Mouse (Mus musculus): ENCODE measurements around the gene Dctn5. TPM values are rescaled to one million over a fixed set of nuclear protein-coding genes. Genes with fewer than 3 reads are reported as not detected.
A peak's percentile ranks its signal among the peaks of the same experiment; 100 is the strongest.
"Not testable (repeated sequence)": the region's sequence is repeated elsewhere in the genome, so short reads cannot be mapped to it uniquely, and the experiment has no call there.

Gene Dctn5
- 159 and 166 TPM in 2 replicates for polyA plus RNA-seq (2014; fragmentation: Nextera tagmentation; extraction: Ambion mirVana)

- WGBS = 0% methylated on average over 54 of the region's 54 CpGs
- peaks cover 6% of the 10 kb centered on the region for H3K4me1 ChIP-seq (replicated peaks; ENCODE audit: control insufficient read depth, insufficient read depth, low read length)
- DNase-seq (ENCODE audit: low spot score) = peak; percentile 99
- ATAC-seq (ENCODE audit: low FRiP score) = peak; percentile 96
- peak within 1 kb of the TSS; percentile 87 for H3K9ac ChIP-seq
- peak within 1 kb of the TSS; percentile 53; the same call in 1 of the 2 replicates for H3K27ac ChIP-seq
- H3K36me3 ChIP-seq (replicated peaks; ENCODE audit: control insufficient read depth, insufficient read depth) = peaks cover 43% of the 10 kb centered on the region
- peak within 1 kb of the TSS; percentile 73 for H3K4me3 ChIP-seq (replicated peaks; ENCODE audit: low read length)
- H3K27me3 ChIP-seq (ENCODE audit: control insufficient read depth, insufficient read depth, low read length) = no peaks in the 10 kb centered on the region
- no peaks in the 10 kb centered on the region for H3K9me3 ChIP-seq (ENCODE audit: control insufficient read depth, low read length)
- H3K4me2 ChIP-seq (replicated peaks) = peak within 1 kb of the TSS; percentile 85
Observed at GRCm38 (mm10) chr7:122132497-122133337, at the start of gene Dctn5, which contains the start of gene Palb2. TSS of gene Dctn5 (plus strand) at chr7:122133041. TSS of gene Palb2 (minus strand) at chr7:122132985.

DNA sequence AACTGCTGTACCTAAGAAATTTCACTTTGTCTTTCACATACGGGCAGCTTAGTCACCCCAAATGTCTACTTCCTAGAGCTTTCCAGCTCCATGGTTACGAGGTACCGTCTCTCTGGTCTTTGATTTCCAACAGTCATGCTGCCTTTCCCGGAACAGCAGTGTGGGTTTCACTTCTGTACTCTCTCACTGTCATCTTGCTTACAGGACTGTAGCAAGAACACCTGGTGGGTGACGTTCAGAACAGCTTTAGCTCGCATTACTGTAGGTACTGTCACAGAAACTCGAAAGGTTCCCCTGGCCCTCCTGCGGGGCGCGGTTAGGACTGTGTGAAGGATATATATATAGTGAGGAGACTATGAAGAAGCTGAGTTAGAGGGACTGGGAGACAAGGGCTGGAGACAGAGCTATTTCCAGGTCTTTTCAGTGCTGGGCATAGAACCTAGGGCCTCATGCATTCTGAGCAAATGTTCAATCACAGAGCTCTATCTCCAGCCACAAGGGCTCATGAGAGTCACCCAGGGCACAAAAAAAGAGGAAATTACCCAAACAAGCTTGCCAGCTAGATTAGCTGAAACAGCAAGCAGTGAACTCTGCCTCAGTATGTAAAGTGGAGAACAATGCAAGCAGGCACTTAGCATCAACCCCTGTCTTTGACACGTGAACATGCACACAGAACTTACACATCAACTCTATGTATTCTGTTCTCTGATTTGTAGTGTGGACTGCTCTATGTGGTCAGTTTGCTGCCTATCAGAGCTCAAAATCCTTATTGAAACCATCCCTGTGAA lies 45.5 kb upstream of the Dctn5 start:
- Histone ChIP-seq H3K27ac (no peak overlapping the region), H3K4me1 (replicated peaks; ENCODE audit: control insufficient read depth, insufficient read depth, low read length) (no peaks in the 10 kb centered on the region), H3K36me3 (replicated peaks; ENCODE audit: control insufficient read depth, insufficient read depth) (peaks cover 85% of the 10 kb centered on the region), H3K4me2 (replicated peaks) (no peak overlapping the region), H3K27me3 (ENCODE audit: control insufficient read depth, insufficient read depth, low read length) (no peaks in the 10 kb centered on the region), H3K9me3 (ENCODE audit: control insufficient read depth, low read length) (no peaks in the 10 kb centered on the region), H3K4me3 (replicated peaks; ENCODE audit: low read length) (no peak overlapping the region), H3K9ac (no peak overlapping the region)
- 93% methylated on average over 11 of the region's 11 CpGs for WGBS
- DNase-seq (ENCODE audit: low spot score) (no peak), ATAC-seq (ENCODE audit: low FRiP score) (no peak)

DNA sequence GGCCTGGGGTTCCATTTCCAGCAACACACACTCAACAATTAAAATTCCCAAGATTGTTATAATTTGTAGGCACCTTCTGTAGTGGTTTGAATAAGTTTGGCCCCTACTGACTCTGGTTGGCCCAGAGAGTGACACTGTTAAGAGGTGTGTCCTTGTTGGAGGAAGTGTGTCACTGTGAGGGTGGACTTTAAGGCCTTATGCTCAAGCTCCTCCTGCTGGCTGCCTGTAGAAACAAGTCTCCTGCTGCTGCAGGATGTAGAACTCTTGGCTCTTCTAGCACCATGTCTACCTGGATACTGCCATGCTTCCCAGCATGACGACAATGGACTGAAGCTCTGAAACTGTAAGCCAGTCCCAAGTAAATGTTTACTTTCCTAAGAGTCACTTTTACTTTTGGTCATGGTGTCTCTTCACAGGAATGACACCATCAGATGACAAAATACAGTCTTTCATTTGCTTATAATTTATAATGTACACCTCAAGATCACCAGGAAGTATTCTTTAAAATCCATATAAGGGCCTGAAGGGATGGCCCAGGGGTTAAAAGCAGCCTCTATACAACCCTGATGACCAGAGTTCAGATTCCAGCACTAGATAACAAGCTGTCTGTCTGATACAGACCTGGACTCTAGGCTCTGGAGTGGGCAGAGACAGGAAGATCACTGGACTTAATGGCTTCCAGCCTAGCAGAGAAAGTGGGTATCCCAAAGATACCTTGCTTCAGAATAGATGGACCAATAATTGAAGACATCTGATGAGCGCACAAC lies 38.1 kb upstream of the Dctn5 start:
- no peak overlapping the region for H3K4me2 ChIP-seq (replicated peaks)

DNA sequence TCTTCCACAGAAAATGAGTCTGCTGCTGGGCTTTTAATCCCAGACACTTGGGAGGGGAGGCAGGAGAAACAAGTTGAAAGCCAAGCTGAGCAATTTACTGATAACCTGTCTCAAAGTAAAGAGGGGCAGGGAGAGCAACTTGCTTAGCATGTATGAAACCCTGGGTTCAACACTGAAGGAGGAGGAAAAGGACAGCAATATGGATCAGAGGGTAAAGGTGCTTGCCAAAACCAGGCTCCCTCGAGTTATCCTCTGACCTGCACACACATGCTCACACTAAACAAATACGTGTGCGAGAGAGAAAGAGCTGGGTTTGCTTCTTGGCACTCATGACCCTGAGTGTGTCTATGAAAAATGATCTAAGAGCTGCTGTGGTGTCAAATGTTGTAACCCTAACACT lies 34.8 kb upstream of the Dctn5 start:
- Histone ChIP-seq H3K27ac (no peak overlapping the region), H3K4me1 (replicated peaks; ENCODE audit: control insufficient read depth, insufficient read depth, low read length) (peaks cover 8% of the 10 kb centered on the region), H3K9me3 (ENCODE audit: control insufficient read depth, low read length) (no peaks in the 10 kb centered on the region), H3K4me2 (replicated peaks) (no peak overlapping the region), H3K27me3 (ENCODE audit: control insufficient read depth, insufficient read depth, low read length) (no peaks in the 10 kb centered on the region), H3K36me3 (replicated peaks; ENCODE audit: control insufficient read depth, insufficient read depth) (peaks cover 56% of the 10 kb centered on the region), H3K9ac (no peak overlapping the region), H3K4me3 (replicated peaks; ENCODE audit: low read length) (no peak overlapping the region)
- ATAC-seq (ENCODE audit: low FRiP score) = no peak
- over 99% methylated on average over 3 of the region's 3 CpGs for WGBS
- no peak for DNase-seq (ENCODE audit: low spot score)

More for the DNA sequence above, 38.1 kb upstream of the Dctn5 start:
- Histone ChIP-seq H3K27ac (no peak overlapping the region), H3K9ac (no peak overlapping the region), H3K4me3 (replicated peaks; ENCODE audit: low read length) (no peak overlapping the region), H3K27me3 (ENCODE audit: control insufficient read depth, insufficient read depth, low read length) (no peaks in the 10 kb centered on the region), H3K4me1 (replicated peaks; ENCODE audit: control insufficient read depth, insufficient read depth, low read length) (no peaks in the 10 kb centered on the region), H3K9me3 (ENCODE audit: control insufficient read depth, low read length) (no peaks in the 10 kb centered on the region), H3K36me3 (replicated peaks; ENCODE audit: control insufficient read depth, insufficient read depth) (peaks cover 89% of the 10 kb centered on the region)
- DNase-seq (ENCODE audit: low spot score) (no peak), ATAC-seq (ENCODE audit: low FRiP score) (no peak)
- WGBS = 95% methylated on average over 2 of the region's 2 CpGs

DNA sequence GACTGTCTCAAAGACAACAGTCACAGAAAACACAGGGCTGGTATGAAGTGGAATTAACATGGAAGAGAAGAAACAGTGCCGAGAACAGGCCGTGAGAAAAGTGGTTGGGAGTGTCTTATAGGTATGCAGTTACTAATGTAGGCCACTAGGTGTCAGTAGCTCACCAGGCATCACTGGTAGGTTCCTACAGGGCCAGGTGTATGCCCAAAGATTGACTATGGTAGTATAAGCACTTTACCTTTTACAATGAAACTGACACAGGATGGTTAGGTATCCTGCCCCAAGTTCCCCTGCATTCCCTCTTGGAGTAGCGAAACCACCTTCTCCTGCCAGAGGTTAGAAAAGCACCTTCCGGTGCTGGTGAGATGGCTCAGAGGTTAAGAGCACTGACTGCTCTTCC lies 33.6 kb upstream of the Dctn5 start:
- no peak for ATAC-seq (ENCODE audit: low FRiP score)
- no peak overlapping the region for H3K4me2 ChIP-seq (replicated peaks)
- no peak overlapping the region for H3K27ac ChIP-seq
- H3K4me3 ChIP-seq (replicated peaks; ENCODE audit: low read length) = no peak overlapping the region
- no peaks in the 10 kb centered on the region for H3K27me3 ChIP-seq (ENCODE audit: control insufficient read depth, insufficient read depth, low read length)
- 63% methylated on average over 4 of the region's 4 CpGs for WGBS
- peaks cover 8% of the 10 kb centered on the region for H3K4me1 ChIP-seq (replicated peaks; ENCODE audit: control insufficient read depth, insufficient read depth, low read length)
- no peaks in the 10 kb centered on the region for H3K9me3 ChIP-seq (ENCODE audit: control insufficient read depth, low read length)
- no peak overlapping the region for H3K9ac ChIP-seq
- peaks cover 44% of the 10 kb centered on the region for H3K36me3 ChIP-seq (replicated peaks; ENCODE audit: control insufficient read depth, insufficient read depth)
- DNase-seq (ENCODE audit: low spot score) = peak; percentile 63

DNA sequence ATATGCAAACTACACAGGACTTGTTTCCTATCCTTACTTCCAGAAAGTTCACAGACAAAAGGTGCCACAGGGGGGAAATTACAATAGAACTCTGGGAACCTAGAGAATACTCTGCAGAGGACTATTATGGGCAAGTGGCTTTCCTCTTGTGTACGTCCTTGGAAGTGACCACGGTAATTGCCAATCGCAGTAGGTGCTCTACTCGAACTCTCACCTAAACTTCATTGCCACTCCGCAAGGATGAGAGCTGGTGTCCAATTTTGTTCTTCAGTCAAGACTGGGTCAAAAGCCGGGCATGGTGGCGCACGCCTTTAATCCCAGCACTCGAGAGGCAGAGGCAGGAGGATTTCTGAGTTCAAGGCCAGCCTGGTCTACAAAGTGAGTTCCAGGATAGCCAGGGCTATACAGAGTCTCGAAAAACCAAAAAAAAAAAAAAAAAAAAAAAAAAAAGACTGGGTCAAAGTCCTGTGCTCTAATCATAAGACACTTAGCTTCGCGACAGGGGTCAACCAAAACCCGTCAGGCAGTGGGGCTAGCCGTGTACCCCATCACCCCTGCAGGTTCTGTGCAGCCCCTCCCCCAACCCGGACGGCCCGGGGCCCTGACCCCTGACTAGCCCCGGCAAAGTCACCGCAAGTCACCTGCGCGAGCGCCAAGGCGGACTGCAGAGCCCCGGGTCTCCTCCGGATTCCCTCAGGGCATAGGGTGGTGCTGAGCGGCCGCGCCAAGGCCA lies 31.7 kb upstream of the Dctn5 start:
- WGBS = 9% methylated on average over 24 of the region's 28 CpGs
- Histone ChIP-seq H3K4me3 (replicated peaks; ENCODE audit: low read length) (peak overlapping the region; percentile 60), H3K9ac (peak overlapping the region; percentile 85), H3K4me2 (replicated peaks) (peak overlapping the region; percentile 85), H3K36me3 (replicated peaks; ENCODE audit: control insufficient read depth, insufficient read depth) (peaks cover 25% of the 10 kb centered on the region)
- peak; percentile 69 for ATAC-seq (ENCODE audit: low FRiP score)
- H3K4me1 ChIP-seq (replicated peaks; ENCODE audit: control insufficient read depth, insufficient read depth, low read length); H3K9me3 ChIP-seq (ENCODE audit: control insufficient read depth, low read length); DNase-seq (ENCODE audit: low spot score); H3K27ac ChIP-seq; H3K27me3 ChIP-seq (ENCODE audit: control insufficient read depth, insufficient read depth, low read length): not testable (repeated sequence)

DNA sequence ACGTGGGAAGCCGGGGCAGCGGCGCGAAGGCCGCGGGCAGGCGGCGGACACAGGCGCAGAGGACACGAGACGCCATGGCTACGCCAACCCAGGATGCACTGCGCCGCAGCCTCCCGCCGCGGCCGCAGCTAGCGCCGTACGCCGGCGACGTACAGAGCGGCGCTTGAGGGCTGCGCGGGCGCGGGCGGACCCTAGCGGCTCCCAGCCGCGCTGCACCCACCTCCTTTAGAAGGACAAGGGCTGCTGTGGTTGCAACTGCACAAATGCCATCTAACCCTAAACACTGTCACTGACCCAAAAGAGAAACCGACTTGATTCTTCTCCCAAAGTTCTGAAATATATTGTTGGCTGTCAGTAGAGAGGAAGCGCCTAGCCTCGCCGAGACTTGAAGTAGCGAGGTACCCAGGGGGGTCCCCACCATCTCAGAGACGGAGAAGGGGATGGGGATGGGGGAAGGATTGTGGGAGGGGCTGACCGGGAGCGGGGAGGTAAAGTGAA lies 31.0 kb upstream of the Dctn5 start, which contains the start of gene Ndufab1:
Gene Ndufab1, minus strand, starts transcription at position 140 of the 498 bp plus-strand sequence.
- Histone ChIP-seq H3K4me1 (replicated peaks; ENCODE audit: control insufficient read depth, insufficient read depth, low read length) (peaks cover 8% of the 10 kb centered on the region), H3K27ac (peak within 1 kb of the TSS; percentile 40), H3K27me3 (ENCODE audit: control insufficient read depth, insufficient read depth, low read length) (no peaks in the 10 kb centered on the region), H3K9me3 (ENCODE audit: control insufficient read depth, low read length) (no peaks in the 10 kb centered on the region), H3K4me3 (replicated peaks; ENCODE audit: low read length) (peak within 1 kb of the TSS; percentile 60), H3K9ac (peak within 1 kb of the TSS; percentile 85), H3K36me3 (replicated peaks; ENCODE audit: control insufficient read depth, insufficient read depth) (peaks cover 19% of the 10 kb centered on the region), H3K4me2 (replicated peaks) (peak within 1 kb of the TSS; percentile 85)
- DNase-seq (ENCODE audit: low spot score) (peak; percentile 93), ATAC-seq (ENCODE audit: low FRiP score) (peak; percentile 99)
- WGBS = under 1% methylated on average over 37 of the region's 43 CpGs

GRCm38 (mm10) chr7:122108206-122108605 lies 24.6 kb upstream of the Dctn5 start:
- Histone ChIP-seq H3K4me1 (replicated peaks; ENCODE audit: control insufficient read depth, insufficient read depth, low read length) (no peaks in the 10 kb centered on the region), H3K9me3 (ENCODE audit: control insufficient read depth, low read length) (no peaks in the 10 kb centered on the region), H3K27me3 (ENCODE audit: control insufficient read depth, insufficient read depth, low read length) (no peaks in the 10 kb centered on the region), H3K36me3 (replicated peaks; ENCODE audit: control insufficient read depth, insufficient read depth) (peaks cover 11% of the 10 kb centered on the region), H3K9ac (no peak overlapping the region), H3K4me2 (replicated peaks) (no peak overlapping the region), H3K27ac (no peak overlapping the region), H3K4me3 (replicated peaks; ENCODE audit: low read length) (no peak overlapping the region)
- DNase-seq (ENCODE audit: low spot score) (no peak), ATAC-seq (ENCODE audit: low FRiP score) (no peak)
- WGBS = 97% methylated on average over 6 of the region's 6 CpGs

Data from hindbrain, embryonic 14.5 days (tissue).